Mouse (Mus musculus) inflammation-experienced regulatory T-cells, adult 16 weeks (primary cell): ENCODE measurements around the gene Cdhr3. TPM values are rescaled to one million over a fixed set of nuclear protein-coding genes. Genes with fewer than 3 reads are reported as not detected.

Experiments used
- polyA plus RNA-seq: library from polyadenylated mRNA; unstranded; fragments of 100-300 nt; shearing (Covaris generic); gene quantifications from one replicate; pipeline ENCODE4 v1.2.1, GENCODE M21; 2017

The Cdhr3 gene
- polyA plus RNA-seq: 0.96 TPM

DNA sequence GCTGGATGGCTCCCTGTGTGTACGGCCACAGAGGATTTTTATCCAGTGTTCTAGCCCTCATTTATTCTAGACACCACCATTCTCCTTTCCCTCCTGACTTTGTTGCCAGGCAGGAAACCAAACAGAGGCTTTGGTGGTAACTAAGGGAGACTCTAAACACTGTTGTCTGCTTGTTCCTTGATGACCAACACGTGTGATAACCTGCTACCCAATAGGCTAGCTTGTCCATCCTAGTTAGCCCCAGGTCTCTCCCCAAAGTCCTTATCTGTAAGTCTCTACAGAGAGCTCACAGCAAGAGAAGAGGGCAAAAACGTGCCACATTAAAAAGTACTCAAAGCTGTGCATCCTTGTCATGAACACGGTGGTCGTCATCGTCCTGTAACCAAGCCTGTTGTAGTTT is at the start of gene Cdhr3:
TSS of gene Cdhr3 (minus strand) at position 101 of the 400 bp plus-strand sequence.

Other genes with a start within 250 kb of the Cdhr3 start
- 81.8 TPM for gene Sypl, start 139.0 kb downstream of the Cdhr3 start, polyA plus RNA-seq
- 113 TPM for gene Atxn7l1, start 54.8 kb upstream of the Cdhr3 start, polyA plus RNA-seq